8 mouse cellular contexts compared by ENCODE assay signal in the genomic region with DNA sequence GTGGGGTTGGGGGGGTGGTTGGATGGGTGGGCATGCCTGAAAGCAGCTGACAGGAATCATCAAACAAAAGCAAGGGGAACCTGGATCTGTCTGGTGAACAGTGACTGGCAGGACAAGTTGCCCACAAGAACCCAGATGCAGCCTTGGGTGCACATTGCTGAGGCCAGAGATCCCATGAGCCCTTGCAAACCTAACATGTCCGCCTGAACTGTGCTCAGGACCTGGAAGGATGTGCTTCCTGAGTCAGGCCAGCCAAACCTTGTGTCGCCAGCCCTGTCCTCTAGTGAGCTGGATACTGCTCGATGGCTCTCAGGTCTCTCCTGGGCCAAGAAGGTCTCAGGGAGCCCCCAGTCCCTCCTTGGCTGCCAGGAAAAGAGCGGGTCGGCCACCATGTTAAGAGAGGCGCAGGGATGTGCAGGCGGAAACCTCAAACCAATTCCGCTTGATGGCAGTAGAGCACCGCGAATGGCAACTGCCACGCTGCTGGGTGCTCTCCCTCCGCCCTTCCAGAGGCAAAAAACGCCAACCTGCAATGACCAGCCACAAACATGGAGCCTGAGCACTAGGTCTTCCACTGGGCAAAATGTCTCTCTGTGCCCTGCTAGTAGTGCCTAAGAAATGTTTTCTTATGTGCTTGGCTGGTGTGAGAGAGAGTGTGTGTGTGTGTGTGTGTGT.
DNase-seq lines count a peak whose midpoint lies in the region; ATAC-seq and TF ChIP-seq lines count a peak whose summit lies in the region.
"Not testable (repeated sequence)": the region's sequence is repeated elsewhere in the genome, so short reads cannot be mapped to it uniquely, and the experiment has no call there.

No protein-coding gene starts in this region.

- not testable (repeated sequence) for H3K36me3 ChIP-seq in E14TG2a.4 (ENCODE audit: insufficient read depth, low read length); embryonic facial prominence, embryonic 10.5 days (replicated peaks); heart, adult 2 months (ENCODE audit: control insufficient read depth, insufficient read depth, low read length); lung, embryonic 14.5 days (ENCODE audit: insufficient read depth)

- H3K4me1 ChIP-seq in E14TG2a.4 (replicated peaks; ENCODE audit: low read depth, low read length); embryonic facial prominence, embryonic 10.5 days; heart, adult 2 months (ENCODE audit: control insufficient read depth, insufficient read depth, low read length); lung, embryonic 14.5 days (ENCODE audit: insufficient read depth): not testable (repeated sequence)

- TF ChIP-seq EP300 in heart, adult 2 months (IDR thresholded peaks at IDR 0.05; ENCODE audit: insufficient read depth, low read depth, low read length): not testable (repeated sequence)

- WGBS in embryonic facial prominence, embryonic 10.5 days: 71% methylated on average over 11 of the region's 13 CpGs
- WGBS in heart, adult 2 months: 52% methylated on average over 13 of the region's 13 CpGs
- WGBS in lung, embryonic 14.5 days: 70% methylated on average over 8 of the region's 13 CpGs

- peak overlapping the region; percentile 61 for H3K4me3 ChIP-seq in E14TG2a.4 (replicated peaks; ENCODE audit: low read length)
- not testable (repeated sequence) for H3K4me3 ChIP-seq in embryonic facial prominence, embryonic 10.5 days; heart, adult 2 months; lung, embryonic 14.5 days (ENCODE audit: low read depth, low read length)

- DNase-seq in adrenal gland, postnatal 14 days: peak; percentile 77
- peak; percentile 15 for DNase-seq in embryonic facial prominence, embryonic 10.5 days (ENCODE audit: low spot score)
- DNase-seq in heart, adult 2 months: peak in 1 of 2 experiments; percentile 78
- DNase-seq in kidney, adult 18-20 months: peak; percentile 83
- DNase-seq in lung, embryonic 14.5 days: peak; percentile 38
- DNase-seq in ovary, adult 18-20 months (ENCODE audit: low spot score): peak; percentile 72
- peak; percentile 26 for DNase-seq in thymus, postnatal 0 days (ENCODE audit: low spot score)

- not testable (repeated sequence) for H3K9me3 ChIP-seq in E14TG2a.4 (ENCODE audit: low read length); embryonic facial prominence, embryonic 10.5 days; lung, embryonic 14.5 days (ENCODE audit: low read depth, low read length)

- TF ChIP-seq CTCF in E14TG2a.4 (conservative IDR thresholded peaks at IDR 0.05; ENCODE audit: low read length): peak; percentile 14; the same call in 1 of the 2 replicates
- TF ChIP-seq CTCF in heart, adult 2 months (IDR thresholded peaks at IDR 0.05): peak; percentile 50
- TF ChIP-seq CTCF in lung, embryonic 14.5 days (IDR thresholded peaks at IDR 0.05; ENCODE audit: low read depth): not testable (repeated sequence)

- not testable (repeated sequence) for ATAC-seq in lung, embryonic 14.5 days (ENCODE audit: insufficient read depth)

- H3K27ac ChIP-seq in embryonic facial prominence, embryonic 10.5 days (replicated peaks); lung, embryonic 14.5 days (ENCODE audit: low read depth): not testable (repeated sequence)
- H3K27ac ChIP-seq in heart, adult 2 months: peak overlapping the region; percentile 55

- not testable (repeated sequence) for H3K9ac ChIP-seq in heart, adult 2 months (ENCODE audit: low read depth, low read length); lung, embryonic 14.5 days

- intact Hi-C loops in heart, adult 2 months (cut with DNase I): not testable (repeated sequence)

- not testable (repeated sequence) for H3K27me3 ChIP-seq in E14TG2a.4 (ENCODE audit: insufficient read depth, low read length); embryonic facial prominence, embryonic 10.5 days (replicated peaks; ENCODE audit: low read depth, poor library complexity, severe bottlenecking); heart, adult 2 months (ENCODE audit: control insufficient read depth, insufficient read depth, low read length); lung, embryonic 14.5 days (ENCODE audit: insufficient read depth, low read length)

- TF ChIP-seq POLR2A in heart, adult 2 months (IDR thresholded peaks at IDR 0.05; ENCODE audit: insufficient read depth, low read depth, low read length): not testable (repeated sequence)

- H3K79me2 ChIP-seq in heart, adult 2 months (replicated peaks; ENCODE audit: control insufficient read depth, insufficient read depth, low read length): not testable (repeated sequence)

- not testable (repeated sequence) for H3K4me2 ChIP-seq in lung, embryonic 14.5 days
